Mouse (Mus musculus) liver, postnatal 0 days (tissue): Measurements from ENCODE around the gene Myo1c.

Source experiments
- CTCF ChIP-seq: sonication (generic); IDR thresholded peaks from 2 replicates; pipeline ENCODE4 v1.5.1; 2016; ENCODE audit warnings: antibody characterized with exemption, low read depth
- EP300 ChIP-seq: IDR thresholded peaks from 2 replicates; pipeline ENCODE4 v1.6.1; 2016; ENCODE audit warnings: antibody characterized with exemption, low read depth, mild to moderate bottlenecking

GRCm38 (mm10) chr11:75658311-75658710 lies 8.0 kb downstream of the Myo1c start:
- TF ChIP-seq CTCF, result no peak
- TF ChIP-seq EP300, result no peak
